Mouse (Mus musculus) olfactory bulb, adult 2 months (tissue): ENCODE measurements around the gene Abcc6.

ENCODE experiments used
- CTCF ChIP-seq: fragments of 200-500 bp; IDR thresholded peaks from 2 replicates; pipeline ENCODE4 v1.5.1; 2012; ENCODE audit warnings: low read depth, mild to moderate bottlenecking, low read length, moderate library complexity; ENCODE audit not compliant: insufficient read depth
- POLR2A ChIP-seq: fragments of 200-500 bp; IDR thresholded peaks from 2 replicates; pipeline ENCODE4 v1.6.1; 2012; ENCODE audit warnings: mild to moderate bottlenecking, low read depth, low read length, moderate library complexity; ENCODE audit not compliant: insufficient read depth

GRCm38 (mm10) chr7:45971831-45972723, 58.0 kb downstream of the Abcc6 start:
- TF ChIP-seq POLR2A (no peak), CTCF (no peak)
